Mouse (Mus musculus): ENCODE measurements around the gene Gm8050.
"Not testable (repeated sequence)": the region's sequence is repeated elsewhere in the genome, so short reads cannot be mapped to it uniquely, and the experiment has no call there.

Gm8050 gene

DNA sequence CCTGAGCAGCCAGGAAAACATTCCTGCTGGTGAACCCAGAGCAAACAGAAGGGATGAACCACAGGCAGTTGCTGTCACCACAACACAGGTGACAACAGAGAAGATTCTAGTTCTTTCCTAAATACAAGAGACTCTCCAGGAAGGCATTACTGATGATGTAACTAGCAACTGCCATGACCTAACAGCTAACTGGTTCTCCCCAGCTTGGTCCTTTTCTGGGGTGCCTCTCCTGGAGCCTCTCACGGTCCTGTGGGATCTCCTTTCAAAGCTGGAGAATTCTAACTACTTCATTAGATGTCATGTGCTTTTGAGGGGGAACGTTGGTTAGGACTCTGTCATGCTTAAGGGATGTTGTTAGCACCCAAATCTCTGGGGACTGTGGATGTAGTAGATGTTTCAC lies at the start of gene Gm8050:
TSS of gene Gm8050 (minus strand) at position 101 of the 400 bp plus-strand sequence.
- DNase-seq (ENCODE audit: low spot score): not testable (repeated sequence)

DNA sequence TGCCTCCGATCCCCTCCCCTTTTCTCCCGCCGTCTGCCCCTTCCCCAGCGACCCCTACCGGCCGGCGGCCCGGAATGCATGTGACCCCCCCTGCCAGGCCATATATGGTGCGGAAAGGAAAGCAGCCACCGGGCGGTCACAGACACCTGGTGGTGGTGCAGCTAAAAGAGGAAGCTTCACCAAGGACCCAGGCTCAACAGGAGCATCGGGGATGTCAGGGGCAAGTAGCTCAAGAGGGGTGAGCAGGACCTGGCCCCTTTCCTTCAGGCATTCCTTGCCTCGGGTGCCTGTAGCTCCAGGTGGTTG lies 37.1 kb upstream of the Gm8050 start:
- DNase-seq (ENCODE audit: low spot score): not testable (repeated sequence)

DNA sequence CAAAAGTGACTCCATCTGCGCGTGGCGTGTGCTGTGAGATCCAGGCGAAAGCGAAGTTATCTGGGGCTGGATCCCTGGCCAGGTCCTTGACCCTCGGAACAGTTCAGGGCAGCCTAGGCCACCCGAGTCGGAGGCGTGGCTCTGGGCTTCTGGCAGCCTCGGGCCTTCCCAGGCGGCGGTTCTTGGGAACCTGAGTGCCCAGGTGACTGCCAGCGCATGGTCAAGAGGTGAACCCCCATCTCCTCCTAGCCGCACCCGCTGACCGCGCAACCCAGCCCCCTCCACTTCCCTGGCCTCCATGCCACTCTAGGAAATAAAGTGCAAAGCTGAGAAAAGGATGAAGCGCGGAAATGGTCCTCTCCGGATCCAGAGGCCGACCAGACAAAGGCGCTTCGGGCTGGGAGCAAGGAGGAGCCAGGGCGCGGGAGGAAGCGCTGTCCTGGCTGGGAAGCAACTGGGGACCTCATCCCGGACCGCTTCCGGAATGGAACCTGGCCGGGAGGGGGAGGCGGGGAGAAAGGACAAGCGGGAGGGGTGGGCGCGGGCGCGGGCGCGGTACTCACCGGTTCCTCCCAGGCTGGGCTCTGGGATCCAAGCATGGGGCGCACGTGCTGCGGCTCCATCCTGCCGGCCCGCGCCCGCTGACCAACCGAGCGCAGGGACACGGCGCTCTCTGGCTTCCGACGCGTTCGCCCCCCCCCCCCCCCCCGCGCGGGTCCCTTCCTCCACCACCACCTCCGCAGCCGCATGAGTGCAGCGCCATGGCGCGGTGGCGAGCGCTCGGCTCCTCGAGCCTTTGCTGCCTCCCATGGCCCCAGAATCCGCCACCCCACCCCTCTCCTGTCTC lies 36.6 kb upstream of the Gm8050 start:
- DNase-seq (ENCODE audit: low spot score): not testable (repeated sequence)

DNA sequence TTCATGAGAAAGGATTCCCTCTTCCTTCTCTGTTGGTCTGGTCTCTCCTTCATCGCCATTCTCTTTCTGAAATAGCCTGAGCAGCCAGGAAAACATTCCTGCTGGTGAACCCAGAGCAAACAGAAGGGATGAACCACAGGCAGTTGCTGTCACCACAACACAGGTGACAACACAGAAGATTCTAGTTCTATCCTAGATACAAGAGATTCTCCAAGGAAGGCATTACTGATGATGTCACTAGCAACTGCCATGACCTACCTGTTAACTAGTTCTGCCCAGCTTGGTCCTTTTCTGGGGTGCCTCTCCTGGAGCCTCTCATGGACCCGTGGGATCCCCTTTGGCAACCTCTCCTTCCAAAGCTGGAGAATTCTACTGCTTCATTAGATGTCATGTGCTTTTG lies 22.2 kb upstream of the Gm8050 start, which contains the start of gene Gm3636:
TSS of gene Gm3636 (minus strand) at position 101 of the 400 bp plus-strand sequence.
- not testable (repeated sequence) for DNase-seq (ENCODE audit: low spot score)

DNA sequence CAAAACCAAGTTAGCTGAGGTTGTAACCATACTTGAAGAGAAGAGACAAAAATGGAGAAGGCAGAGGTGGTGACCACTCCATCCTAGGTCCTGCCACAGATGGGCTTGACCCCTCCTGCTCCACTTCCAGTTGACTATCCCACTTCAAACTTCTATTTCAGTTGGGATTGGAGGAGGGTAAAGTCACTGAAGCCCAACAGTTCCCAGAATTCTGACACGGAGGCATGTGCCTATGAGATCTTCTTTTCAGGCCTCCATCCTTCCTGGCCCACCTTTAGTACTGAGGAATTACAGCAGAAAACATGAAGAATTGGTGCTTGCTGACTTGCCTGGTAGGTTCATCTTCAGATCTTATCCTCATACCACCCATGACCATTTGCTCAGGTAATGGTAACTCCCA lies 36.0 kb downstream of the Gm8050 start, which contains the start of gene Gm10251:
TSS of gene Gm10251 (minus strand) at position 101 of the 400 bp plus-strand sequence.
- DNase-seq (ENCODE audit: low spot score): not testable (repeated sequence)
